Mouse (Mus musculus) B cell, adult 2 months (primary cell): ENCODE results near the gene Ccdc63.
"Not testable (repeated sequence)": the region's sequence is repeated elsewhere in the genome, so short reads cannot be mapped to it uniquely, and the experiment has no call there.

Experiments used
- DNase-seq, 2 experiments: peaks; one replicate each; pipeline ENCODE4 v3.0.0; 2022

The Ccdc63 gene

GRCm38 (mm10) chr5:122148107-122148506 is 7.5 kb upstream of the Ccdc63 start:
- DNase-seq = no peak

- DNase-seq = no peak
These were observed 6.0 kb upstream of the Ccdc63 start for GRCm38 (mm10) chr5:122146609-122147008.

GRCm38 (mm10) chr5:122146056-122146580 is 5.5 kb upstream of the Ccdc63 start:
- DNase-seq = peak; percentile 24 to 35

- peak; percentile 63 to 65 for DNase-seq
These were observed 4.9 kb upstream of the Ccdc63 start for GRCm38 (mm10) chr5:122145381-122146055.

- DNase-seq = no peak
These were observed 4.2 kb upstream of the Ccdc63 start for GRCm38 (mm10) chr5:122144825-122145224.

GRCm38 (mm10) chr5:122143543-122143942 is 2.9 kb upstream of the Ccdc63 start:
- DNase-seq = no peak

- DNase-seq = peak; percentile 75 to 76
These were observed 1.8 kb upstream of the Ccdc63 start for GRCm38 (mm10) chr5:122142230-122142992.

GRCm38 (mm10) chr5:122139771-122140170 is 852 bp downstream of the Ccdc63 start:
- not testable (repeated sequence) for DNase-seq

- no peak for DNase-seq
These were observed 1.8 kb downstream of the Ccdc63 start for GRCm38 (mm10) chr5:122138856-122139255.

- no peak for DNase-seq
These were observed 3.9 kb downstream of the Ccdc63 start for GRCm38 (mm10) chr5:122136508-122137408.

GRCm38 (mm10) chr5:122135290-122135882 is 5.2 kb downstream of the Ccdc63 start:
- no peak for DNase-seq

- DNase-seq = no peak
These were observed 6.0 kb downstream of the Ccdc63 start for GRCm38 (mm10) chr5:122134395-122135289.

GRCm38 (mm10) chr5:122133050-122133389 is 7.6 kb downstream of the Ccdc63 start:
- no peak for DNase-seq

GRCm38 (mm10) chr5:122132167-122133049 is 8.2 kb downstream of the Ccdc63 start:
- DNase-seq = no peak

- peak; percentile 96 to 97 for DNase-seq
These were observed 9.3 kb downstream of the Ccdc63 start for GRCm38 (mm10) chr5:122131076-122132051.

- no peak for DNase-seq
These were observed 10.2 kb downstream of the Ccdc63 start for GRCm38 (mm10) chr5:122130341-122130998.

- DNase-seq = peak; percentile 74
These were observed 11.5 kb downstream of the Ccdc63 start for GRCm38 (mm10) chr5:122129068-122129655.

GRCm38 (mm10) chr5:122125211-122125760 is 15.3 kb downstream of the Ccdc63 start:
- DNase-seq = no peak
